27 mouse cellular contexts compared by ENCODE assay signal in genomic region chr12:86168712-86169111, GRCm38 (mm10).
DNase-seq lines count a peak whose midpoint lies in the region; ATAC-seq lines count a peak whose summit lies in the region.
"Had no signal": no experiment of that assay in that cellular context is flagged by ENCODE, and none has a peak within 500 bp of the region (broad histone marks: within the 10 kb centered on the region; RNA-seq: fewer than 3 reads in every experiment).

No protein-coding gene starts in this region.

- intact Hi-C loops in heart, postnatal 36 days (cut with DNase I) = no loop called here

- H3K27ac ChIP-seq in forebrain, embryonic 10.5 days = peak overlapping the region; percentile 48; the same call in 1 of the 2 replicates
- H3K27ac ChIP-seq in forebrain, embryonic 14.5 days (ENCODE audit: low read depth, low read length) = no peak overlapping the region
- H3K27ac ChIP-seq in midbrain, embryonic 10.5 days (replicated peaks) = peak overlapping the region; percentile 64
- H3K27ac ChIP-seq in midbrain, embryonic 14.5 days (replicated peaks; ENCODE audit: low read depth, low read length) = no peak overlapping the region
- peak overlapping the region; percentile 68 for H3K27ac ChIP-seq in limb, embryonic 10.5 days
- H3K27ac ChIP-seq: limb, embryonic 13.5 days; midbrain, embryonic 15.5 days; neural tube, embryonic 12.5 days; stomach, postnatal 0 days had no signal

- no peaks in the 10 kb centered on the region for H3K36me3 ChIP-seq in forebrain, embryonic 10.5 days (replicated peaks)
- no peaks in the 10 kb centered on the region for H3K36me3 ChIP-seq in forebrain, embryonic 14.5 days (ENCODE audit: control insufficient read depth, insufficient read depth, low read length)
- H3K36me3 ChIP-seq in midbrain, embryonic 10.5 days = no peaks in the 10 kb centered on the region
- no peaks in the 10 kb centered on the region for H3K36me3 ChIP-seq in midbrain, embryonic 14.5 days (ENCODE audit: control insufficient read depth, insufficient read depth, low read length)
- no peaks in the 10 kb centered on the region for H3K36me3 ChIP-seq in limb, embryonic 10.5 days
- H3K36me3 ChIP-seq: limb, embryonic 13.5 days; midbrain, embryonic 15.5 days; neural tube, embryonic 12.5 days had no signal

- no peak for DNase-seq in forebrain, embryonic 10.5 days (ENCODE audit: extremely low spot score, low spot score)
- no peak for DNase-seq in forebrain, embryonic 14.5 days (ENCODE audit: low spot score)
- peak; percentile 94 for DNase-seq in heart, adult 11 months
- no peak for DNase-seq in heart, postnatal 36 days
- DNase-seq in midbrain, embryonic 10.5 days (ENCODE audit: low spot score) = no peak
- DNase-seq in midbrain, embryonic 14.5 days = no peak
- DNase-seq in limb, embryonic 10.5 days (ENCODE audit: low spot score) = no peak
- DNase-seq: adrenal gland, postnatal 25 days; cerebellum, adult 11-12 months; cerebellum, adult 9-11 months; kidney, adult 11 months; kidney, postnatal 14 days; layer of hippocampus, adult 9-11 months; lung, postnatal 36 days; right cerebral cortex, adult 18-20 months; thymus, adult 18-20 months; thymus, postnatal 25 days had no signal

- peaks cover 66% of the 10 kb centered on the region for H3K4me1 ChIP-seq in forebrain, embryonic 10.5 days
- peaks cover 11% of the 10 kb centered on the region for H3K4me1 ChIP-seq in forebrain, embryonic 14.5 days (ENCODE audit: control insufficient read depth, insufficient read depth, low read length)
- H3K4me1 ChIP-seq in midbrain, embryonic 10.5 days = peaks cover 59% of the 10 kb centered on the region
- H3K4me1 ChIP-seq in midbrain, embryonic 14.5 days (ENCODE audit: control insufficient read depth, insufficient read depth, low read length) = peaks cover 9% of the 10 kb centered on the region
- H3K4me1 ChIP-seq in limb, embryonic 10.5 days = peaks cover 83% of the 10 kb centered on the region

- no peaks in the 10 kb centered on the region for H3K9me3 ChIP-seq in forebrain, embryonic 10.5 days
- H3K9me3 ChIP-seq in forebrain, embryonic 14.5 days (replicated peaks; ENCODE audit: control insufficient read depth, low read length) = no peaks in the 10 kb centered on the region
- H3K9me3 ChIP-seq in midbrain, embryonic 10.5 days (replicated peaks) = no peaks in the 10 kb centered on the region
- no peaks in the 10 kb centered on the region for H3K9me3 ChIP-seq in midbrain, embryonic 14.5 days (ENCODE audit: control insufficient read depth, low read length)
- H3K9me3 ChIP-seq in limb, embryonic 10.5 days (replicated peaks) = no peaks in the 10 kb centered on the region
- H3K9me3 ChIP-seq: limb, embryonic 13.5 days; midbrain, embryonic 15.5 days; neural tube, embryonic 12.5 days had no signal

- ATAC-seq in forebrain, embryonic 14.5 days = no peak
- no peak for ATAC-seq in midbrain, embryonic 14.5 days (ENCODE audit: low FRiP score, low TSS enrichment)
- ATAC-seq in granulocyte monocyte progenitor cell, adult 5-6 weeks (replicated peaks; ENCODE audit: poor library complexity, severe bottlenecking) = no peak
- ATAC-seq: forebrain, embryonic 16.5 days; inflammation-experienced regulatory T-cells, adult 6 months; midbrain, embryonic 15.5 days had no signal

- no peak overlapping the region for H3K4me3 ChIP-seq in forebrain, embryonic 10.5 days
- H3K4me3 ChIP-seq in forebrain, embryonic 14.5 days (ENCODE audit: low read depth, low read length) = no peak overlapping the region
- H3K4me3 ChIP-seq in midbrain, embryonic 10.5 days = no peak overlapping the region
- H3K4me3 ChIP-seq in midbrain, embryonic 14.5 days (replicated peaks; ENCODE audit: low read depth, low read length) = no peak overlapping the region
- no peak overlapping the region for H3K4me3 ChIP-seq in limb, embryonic 10.5 days
- H3K4me3 ChIP-seq: limb, embryonic 13.5 days; midbrain, embryonic 15.5 days; myocyte; neural tube, embryonic 12.5 days had no signal

- H3K27me3 ChIP-seq in forebrain, embryonic 10.5 days (ENCODE audit: poor library complexity, severe bottlenecking) = peaks cover 91% of the 10 kb centered on the region
- H3K27me3 ChIP-seq in forebrain, embryonic 14.5 days (replicated peaks; ENCODE audit: control insufficient read depth, insufficient read depth, low read length) = no peaks in the 10 kb centered on the region
- 0 out of 2 replicates have a peak, but pooled peaks cover 10% of the 10 kb centered on the region for H3K27me3 ChIP-seq in midbrain, embryonic 10.5 days (ENCODE audit: low read depth, poor library complexity, severe bottlenecking)
- no peaks in the 10 kb centered on the region for H3K27me3 ChIP-seq in midbrain, embryonic 14.5 days (ENCODE audit: control insufficient read depth, insufficient read depth, low read length)
- peaks cover 11% of the 10 kb centered on the region; the same call in 1 of the 2 replicates for H3K27me3 ChIP-seq in limb, embryonic 10.5 days (ENCODE audit: low read depth, poor library complexity, severe bottlenecking)
- H3K27me3 ChIP-seq: limb, embryonic 13.5 days; midbrain, embryonic 15.5 days had no signal

- H3K9ac ChIP-seq in forebrain, embryonic 14.5 days (ENCODE audit: low read length) = no peak overlapping the region
- no peak overlapping the region for H3K9ac ChIP-seq in midbrain, embryonic 14.5 days (replicated peaks; ENCODE audit: low read length)
- H3K9ac ChIP-seq: limb, embryonic 13.5 days; midbrain, embryonic 15.5 days; neural tube, embryonic 12.5 days had no signal

- H3K4me2 ChIP-seq in forebrain, embryonic 14.5 days (ENCODE audit: low read length) = no peak overlapping the region
- H3K4me2 ChIP-seq in midbrain, embryonic 14.5 days (ENCODE audit: low read length) = no peak overlapping the region
- H3K4me2 ChIP-seq: heart, embryonic 11.5 days; limb, embryonic 13.5 days; liver, embryonic 11.5 days; midbrain, embryonic 15.5 days; neural tube, embryonic 12.5 days had no signal

- 26% methylated on average over 1 of the region's 1 CpGs for WGBS in forebrain, embryonic 10.5 days
- WGBS in forebrain, embryonic 14.5 days = 16% methylated on average over 1 of the region's 1 CpGs
- WGBS in midbrain, embryonic 10.5 days = 31% methylated on average over 1 of the region's 1 CpGs
- WGBS in midbrain, embryonic 14.5 days = 0% methylated on average over 1 of the region's 1 CpGs
- 29% methylated on average over 1 of the region's 1 CpGs for WGBS in limb, embryonic 10.5 days

Comparison
In these comparisons a context has a peak if more than half of its experiments do, and no peak if none do; other contexts are left out.
1. H3K27ac ChIP-seq: peak in forebrain, embryonic 10.5 days (single experiment), midbrain, embryonic 10.5 days (single experiment) and limb, embryonic 10.5 days (single experiment); none in forebrain, embryonic 14.5 days (single experiment) and midbrain, embryonic 14.5 days (single experiment).